Comparison of ENCODE assay signal across 12 mouse cellular contexts in genomic region chr15:100080833-100081477, GRCm38 (mm10). TPM values are rescaled to one million over a fixed set of nuclear protein-coding genes. Genes with fewer than 3 reads are reported as not detected.
A peak's percentile ranks its signal among the peaks of the same experiment; 100 is the strongest.
DNase-seq lines count a peak whose midpoint lies in the region; ATAC-seq and TF ChIP-seq lines count a peak whose summit lies in the region.
"Had no signal": no experiment of that assay in that cellular context is flagged by ENCODE, and none has a peak within 500 bp of the region (broad histone marks: within the 10 kb centered on the region; RNA-seq: fewer than 3 reads in every experiment).

No protein-coding gene starts in this region.

- intact Hi-C loops in heart, adult 2 months (cut with DNase I), result loop anchor here (5.0 kb wide), 1 partner anchor 34 kb away; no protein-coding TSS in a partner anchor

- no peak overlapping the region for H3K4me2 ChIP-seq in neural tube, embryonic 13.5 days
- H3K4me2 ChIP-seq: forebrain, embryonic 15.5 days; lung, embryonic 14.5 days had no signal

- DNase-seq in heart, adult 2 months, result no peak
- no peak for DNase-seq in heart, postnatal 4 days
- DNase-seq in neural tube, embryonic 10.5 days (ENCODE audit: extremely low spot score, low spot score), result no peak
- DNase-seq in spleen, adult 18-20 months, result no peak
- no peak for DNase-seq in cerebellum, adult 9-11 months
- DNase-seq in MN1 (ENCODE audit: low spot score), result no peak
- DNase-seq: lung, embryonic 14.5 days; right cerebral cortex, postnatal 14 days had no signal

- H3K4me1 ChIP-seq in heart, adult 2 months (ENCODE audit: control insufficient read depth, insufficient read depth, low read length), result peaks cover 30% of the 10 kb centered on the region
- H3K4me1 ChIP-seq in neural tube, embryonic 13.5 days (replicated peaks), result peaks cover 39% of the 10 kb centered on the region

- no peak for ATAC-seq in neural tube, embryonic 13.5 days (ENCODE audit: low read depth)
- peak; percentile 56 to 63; a peak in 2 of 4 replicates for ATAC-seq in hematopoietic stem cell, adult 5-6 weeks (replicated peaks in 1 of 2; ENCODE audit: insufficient read depth in 1 of 2, low FRiP score in 2 of 2, low TSS enrichment in 1 of 2, low read depth in 1 of 2, poor library complexity in 2 of 2, severe bottlenecking in 2 of 2)
- ATAC-seq: forebrain, embryonic 15.5 days had no signal

- 11% methylated on average over 1 of the region's 1 CpGs for WGBS in heart, adult 2 months
- 41% methylated on average over 1 of the region's 1 CpGs for WGBS in neural tube, embryonic 13.5 days

- peak overlapping the region; percentile 6; the same call in 1 of the 2 replicates for H3K27ac ChIP-seq in heart, adult 2 months
- H3K27ac ChIP-seq in neural tube, embryonic 13.5 days (replicated peaks), result 0 out of 2 replicates have a peak overlapping the region, but pooled peaks have one; percentile 55
- H3K27ac ChIP-seq: heart, embryonic 10.5 days had no signal

- peaks cover 2% of the 10 kb centered on the region; the same call in 1 of the 2 replicates for H3K36me3 ChIP-seq in heart, adult 2 months (ENCODE audit: control insufficient read depth, insufficient read depth, low read length)
- no peaks in the 10 kb centered on the region for H3K36me3 ChIP-seq in neural tube, embryonic 13.5 days
- H3K36me3 ChIP-seq: forebrain, embryonic 15.5 days; heart, embryonic 10.5 days had no signal

- H3K9ac ChIP-seq in heart, adult 2 months (ENCODE audit: low read depth, low read length), result no peak overlapping the region
- H3K9ac ChIP-seq in neural tube, embryonic 13.5 days, result no peak overlapping the region
- H3K9ac ChIP-seq: forebrain, embryonic 15.5 days; lung, embryonic 14.5 days had no signal

- no peak for TF ChIP-seq CTCF in heart, adult 2 months (IDR thresholded peaks at IDR 0.05)

- no peak for TF ChIP-seq EP300 in heart, adult 2 months (IDR thresholded peaks at IDR 0.05; ENCODE audit: insufficient read depth, low read depth, low read length)

- no peak overlapping the region for H3K4me3 ChIP-seq in heart, adult 2 months
- no peak overlapping the region for H3K4me3 ChIP-seq in neural tube, embryonic 13.5 days
- H3K4me3 ChIP-seq: forebrain, embryonic 15.5 days; heart, embryonic 10.5 days had no signal

- H3K79me2 ChIP-seq in heart, adult 2 months (replicated peaks; ENCODE audit: control insufficient read depth, insufficient read depth, low read length), result peaks cover 12% of the 10 kb centered on the region

- no peaks in the 10 kb centered on the region for H3K9me3 ChIP-seq in neural tube, embryonic 13.5 days
- H3K9me3 ChIP-seq: forebrain, embryonic 15.5 days; heart, embryonic 10.5 days had no signal

- no peaks in the 10 kb centered on the region for H3K27me3 ChIP-seq in heart, adult 2 months (ENCODE audit: control insufficient read depth, insufficient read depth, low read length)
- no peaks in the 10 kb centered on the region for H3K27me3 ChIP-seq in neural tube, embryonic 13.5 days
- H3K27me3 ChIP-seq: forebrain, embryonic 15.5 days had no signal

- no peak for TF ChIP-seq POLR2A in heart, adult 2 months (IDR thresholded peaks at IDR 0.05; ENCODE audit: insufficient read depth, low read depth, low read length)

RNA-seq across cellular contexts. Expression of gene Dip2b, which starts 42.5 kb away (rescaled TPM):
- 10 to 100 TPM; 18.6 to 19.5 TPM for total RNA-seq in heart, adult 2 months (2021)
- 11.2 and 16.9 TPM in 2 replicates for polyA plus RNA-seq in heart, adult 2 months (2012; rRNA removed)
- total RNA-seq in heart, postnatal 4 days (2021), result 10 to 100 TPM; 38.7 to 39.2 TPM
- polyA plus RNA-seq in neural tube, embryonic 13.5 days (2015; fragmentation: Nextera tagmentation; extraction: Ambion mirVana), result 18.4 and 18.5 TPM in 2 replicates
- total RNA-seq in hematopoietic stem cell, adult 5-6 weeks (2017), result 14.4 and 19.8 TPM in 2 replicates
